Mouse (Mus musculus): ENCODE measurements around the gene Sco2.

DNA sequence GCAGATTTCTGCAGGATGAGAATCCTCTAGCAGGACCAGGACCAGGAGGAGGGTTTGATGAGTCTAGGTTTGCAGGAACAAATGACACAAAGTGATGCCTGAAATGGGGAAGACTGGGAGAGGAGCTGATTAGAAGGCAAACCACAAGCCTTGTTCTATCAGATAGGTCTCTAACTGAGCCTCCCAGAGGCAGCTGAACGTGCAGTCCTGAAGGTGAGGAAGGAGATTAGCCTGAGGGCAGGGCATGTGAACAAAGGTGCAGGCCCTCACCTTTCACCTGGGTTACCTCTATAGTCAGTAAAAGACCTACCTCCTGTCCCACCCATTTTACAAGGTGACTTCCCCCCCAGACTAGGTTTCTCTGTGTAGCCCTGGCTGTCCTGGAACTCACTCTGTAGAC is 26.1 kb upstream of the Sco2 start:
- TF ChIP-seq CTCF (IDR thresholded peaks at IDR 0.05; ENCODE audit: extremely low read depth, insufficient read depth, low read length) (no peak), POLR2A (IDR thresholded peaks at IDR 0.05; ENCODE audit: extremely low read depth, insufficient read depth, low read length) (no peak)

Measured in cortical plate, adult 2 months (tissue).